Mouse (Mus musculus) megakaryocyte, embryonic 14.5 days (primary cell): ENCODE measurements around the gene Zscan12.

Experiments
- FLI1 ChIP-seq: IDR thresholded peaks from 2 replicates; pipeline ENCODE4 v1.6.1; 2012; ENCODE audit warnings: low read length, inconsistent platforms, mixed read lengths
- GATA1 ChIP-seq: IDR thresholded peaks from 3 replicates; pipeline ENCODE4 v1.6.1; 2012; ENCODE audit warnings: mixed read lengths, low read length, inconsistent platforms, borderline replicate concordance

DNA sequence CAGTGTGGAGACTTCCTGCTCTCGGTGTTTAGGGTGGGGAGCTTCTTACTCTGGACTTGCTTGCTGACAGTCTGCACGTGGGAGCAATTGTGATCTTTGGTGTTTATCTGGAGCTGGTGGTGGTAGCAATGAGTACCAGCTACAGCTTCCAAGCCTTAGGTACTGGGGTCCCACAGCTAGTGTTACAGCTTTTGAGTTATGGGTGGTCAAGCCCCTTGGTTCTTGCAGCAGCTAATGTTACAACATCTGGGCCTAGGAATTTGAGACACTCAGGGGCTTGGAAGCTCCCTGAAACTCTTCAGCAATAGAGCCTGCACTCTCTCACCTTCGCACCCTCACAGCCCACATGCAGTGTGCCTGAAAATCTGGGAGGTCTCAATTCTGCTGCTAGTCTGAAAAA is 42.4 kb upstream of the Zscan12 start:
- no peak for TF ChIP-seq GATA1
- TF ChIP-seq FLI1 = no peak
